Mouse (Mus musculus) stomach, postnatal 0 days (tissue): ENCODE data around the gene Ppfia2. TPM values are rescaled to one million over a fixed set of nuclear protein-coding genes. Genes with fewer than 3 reads are reported as not detected.

Experiments
- ATAC-seq: fragments of 200-750 bp; cut with Nextera tagmentation; 2 replicates; pipeline ENCODE4 v1.8.0; 2017; ENCODE audit not compliant: low FRiP score, low TSS enrichment
- DNase-seq: peaks from one replicate; pipeline ENCODE4 v3.0.0-alpha.2; 2016; ENCODE audit warnings: low spot score
- H3K27ac ChIP-seq: fragments of 300-500 bp; sonication (generic); replicated peaks from 2 replicates; pipeline ENCODE4 v1.5.1; 2014; ENCODE audit warnings: mild to moderate bottlenecking, control low read depth
- H3K27me3 ChIP-seq: fragments of 300-500 bp; sonication (generic); 2 replicates; pipeline ENCODE4 v1.6.1; 2014; ENCODE audit warnings: low read length; ENCODE audit not compliant: control insufficient read depth, insufficient read depth
- H3K36me3 ChIP-seq: fragments of 300-500 bp; sonication (generic); 2 replicates; pipeline ENCODE4 v1.6.1; 2014; ENCODE audit warnings: low read length, mixed read lengths; ENCODE audit not compliant: control insufficient read depth, insufficient read depth
- H3K4me1 ChIP-seq: fragments of 300-500 bp; sonication (generic); replicated peaks from 2 replicates; pipeline ENCODE4 v1.6.1; 2014; ENCODE audit warnings: antibody characterized with exemption; ENCODE audit not compliant: control insufficient read depth, insufficient read depth
- H3K4me2 ChIP-seq: fragments of 300-500 bp; sonication (generic); replicated peaks from 2 replicates; pipeline ENCODE4 v1.6.1; 2014; ENCODE audit warnings: low read depth, mild to moderate bottlenecking, control low read depth, moderate library complexity
- H3K4me3 ChIP-seq: fragments of 300-500 bp; sonication (generic); 2 replicates; pipeline ENCODE4 v1.5.1; 2014; ENCODE audit warnings: low read depth, low read length, control low read depth
- H3K9ac ChIP-seq: fragments of 300-500 bp; sonication (generic); 2 replicates; pipeline ENCODE4 v1.6.1; 2014; ENCODE audit warnings: mild to moderate bottlenecking, low read length, control low read depth, mixed read lengths
- H3K9me3 ChIP-seq: fragments of 300-500 bp; sonication (generic); 2 replicates; pipeline ENCODE4 v1.6.1; 2016; ENCODE audit warnings: low read length; ENCODE audit not compliant: control insufficient read depth
- CTCF ChIP-seq: IDR thresholded peaks from 2 replicates; pipeline ENCODE4 v1.5.1; 2016; ENCODE audit warnings: antibody characterized with exemption, low read depth, mild to moderate bottlenecking, moderate library complexity
- EP300 ChIP-seq: optimal IDR thresholded peaks from 2 replicates; pipeline ENCODE3; 2016; ENCODE audit warnings: antibody characterized with exemption
- WGBS: fragments of 180-500 bp; shearing (Covaris S2); extraction: QIAGEN DNeasy Blood & Tissue Kit; methylation state at CpG from one replicate; pipeline ENCODE4 v1.1.7; 2014; 5-methylcytosine and 5-hydroxymethylcytosine counted together
- polyA plus RNA-seq: library from polyadenylated mRNA; unstranded; fragments of >200 nt; fragmentation: Nextera tagmentation; extraction: Ambion mirVana; gene quantifications from 2 replicates; pipeline ENCODE4 v1.2.1, GENCODE M21; 2015

Gene Ppfia2
- 0.36 and 0.58 TPM in 2 replicates for polyA plus RNA-seq

DNA sequence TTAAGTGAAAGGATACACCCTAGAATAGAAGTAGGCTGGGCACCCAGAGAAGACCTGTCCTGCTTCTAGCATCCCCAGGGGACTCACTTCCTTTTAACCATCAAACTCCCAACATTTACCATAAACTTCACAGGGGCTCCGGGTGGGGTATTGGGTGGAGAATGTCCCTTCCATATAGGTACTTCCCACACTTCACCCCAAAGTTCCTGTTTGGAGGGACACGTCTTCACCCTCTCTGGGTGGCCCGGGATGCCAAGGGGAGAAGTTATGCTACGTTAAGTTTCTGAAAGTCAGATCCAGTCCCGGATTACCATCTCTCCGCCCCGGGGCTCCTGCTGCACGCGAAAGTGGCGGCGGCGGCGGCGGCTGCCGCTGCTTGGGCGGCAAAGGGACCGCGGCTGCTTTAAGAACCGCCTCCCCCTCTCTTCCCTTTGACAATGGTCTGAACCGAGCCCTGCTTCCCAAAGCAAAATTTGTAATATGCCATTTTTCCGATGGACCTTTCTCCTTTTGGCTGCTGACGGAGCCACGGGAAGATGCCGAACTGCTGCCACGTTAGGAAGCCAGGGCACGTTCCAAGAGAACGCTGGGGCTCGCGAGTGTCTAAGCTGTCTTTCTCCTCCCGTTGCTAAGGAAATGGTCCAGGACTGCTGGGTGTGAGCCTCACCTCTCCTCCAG is at the start of gene Ppfia2:
Gene Ppfia2, plus strand, starts transcription at position 485 of the 678 bp plus-strand sequence.
- H3K4me3 ChIP-seq = peak within 1 kb of the TSS; percentile 49
- H3K27ac ChIP-seq = no peak within 1 kb of the TSS
- H3K36me3 ChIP-seq = no peaks in the 10 kb centered on the region
- H3K9ac ChIP-seq = 0 out of 2 replicates have a peak within 1 kb of the TSS, but pooled peaks have one; percentile 4
- under 1% methylated on average over 30 of the region's 30 CpGs for WGBS
- TF ChIP-seq EP300 (no peak), CTCF (no peak)
- no peaks in the 10 kb centered on the region; the same call in 1 of the 2 replicates for H3K27me3 ChIP-seq
- H3K9me3 ChIP-seq = no peaks in the 10 kb centered on the region
- peak within 1 kb of the TSS; percentile 62 for H3K4me2 ChIP-seq
- peak; percentile 26; the same call in 1 of the 2 replicates for ATAC-seq
- no peaks in the 10 kb centered on the region for H3K4me1 ChIP-seq
- peak; percentile 19 for DNase-seq

DNA sequence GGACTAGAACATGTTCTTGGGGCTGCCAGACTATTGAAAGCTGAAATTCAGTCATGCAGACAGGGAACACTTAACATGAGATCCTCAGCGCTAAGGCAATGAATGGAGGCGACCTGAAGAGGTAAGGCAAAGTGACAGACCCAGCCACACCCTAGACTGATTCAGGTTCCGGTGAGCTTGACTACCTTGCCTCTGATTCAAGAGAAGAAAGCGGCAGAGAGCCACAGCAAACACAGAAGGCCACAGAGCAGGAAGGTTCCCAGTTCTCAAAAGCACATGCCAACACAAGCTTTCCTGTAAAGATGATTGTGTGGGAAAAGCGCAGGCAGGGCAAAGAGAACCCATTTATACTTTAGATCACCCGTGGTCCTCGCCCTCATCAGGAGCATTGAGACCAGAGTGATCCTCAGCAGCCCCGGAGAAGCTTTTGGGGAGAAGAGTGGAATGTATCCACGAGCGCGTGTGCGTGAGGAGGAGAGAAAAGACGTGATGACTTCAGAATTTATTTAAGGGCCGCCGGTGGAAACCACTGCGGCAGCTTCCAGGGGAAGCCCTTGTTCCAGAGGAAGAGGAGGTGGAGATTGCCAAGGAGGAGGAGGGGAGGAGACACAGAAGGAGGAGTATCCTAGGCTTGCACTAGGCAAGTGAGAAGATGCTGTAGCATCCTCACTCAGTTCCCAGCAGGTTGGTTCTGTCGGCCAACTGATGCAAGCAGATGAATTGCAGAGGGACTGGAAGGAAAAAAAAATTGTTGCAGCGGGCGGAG is 1.0 kb upstream of the Ppfia2 start:
- no peaks in the 10 kb centered on the region for H3K4me1 ChIP-seq
- H3K4me3 ChIP-seq = peak overlapping the region; percentile 49; the same call in 1 of the 2 replicates
- no peaks in the 10 kb centered on the region; the same call in 1 of the 2 replicates for H3K27me3 ChIP-seq
- no peak overlapping the region for H3K27ac ChIP-seq
- 2% methylated on average over 19 of the region's 19 CpGs for WGBS
- no peak for TF ChIP-seq EP300
- no peak for TF ChIP-seq CTCF
- H3K9me3 ChIP-seq = no peaks in the 10 kb centered on the region
- H3K36me3 ChIP-seq = no peaks in the 10 kb centered on the region
- no peak for DNase-seq
- no peak for ATAC-seq
- peak overlapping the region; percentile 62 for H3K4me2 ChIP-seq
- no peak overlapping the region for H3K9ac ChIP-seq

DNA sequence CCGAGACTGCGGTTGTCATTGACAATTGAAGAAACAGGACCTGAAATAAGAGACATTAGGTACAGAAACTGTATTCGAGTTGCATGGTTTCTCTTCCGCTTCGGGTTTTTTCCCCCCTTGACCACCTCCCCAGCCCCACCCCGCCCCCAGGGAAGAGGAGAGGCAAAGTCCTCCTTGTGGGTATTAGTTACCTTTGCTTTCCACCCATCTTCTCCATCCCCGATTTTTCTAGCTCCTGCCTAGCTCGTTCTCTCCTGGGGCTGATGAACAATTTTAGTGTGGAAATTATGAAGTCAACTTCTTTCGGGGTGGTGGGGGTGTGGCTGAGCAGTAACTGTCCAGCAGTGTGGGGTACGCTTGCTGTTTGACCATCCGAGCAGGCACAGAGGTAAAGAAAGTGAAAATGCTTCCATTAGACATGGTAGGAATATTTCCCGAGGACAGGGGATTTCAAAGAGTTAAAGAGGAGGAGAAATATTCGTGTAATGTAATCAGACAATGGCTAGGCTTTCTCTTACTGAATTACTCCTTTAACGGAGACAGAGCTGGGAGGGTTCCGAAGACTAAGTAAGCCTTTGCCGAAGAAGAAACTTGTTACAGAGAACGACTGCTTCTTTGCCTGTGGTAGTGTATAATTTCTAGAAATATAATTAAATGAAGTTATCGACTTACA is 530 bp downstream of the Ppfia2 start:
- H3K27ac ChIP-seq = no peak overlapping the region
- no peaks in the 10 kb centered on the region for H3K36me3 ChIP-seq
- no peak for DNase-seq
- H3K4me2 ChIP-seq = peak overlapping the region; percentile 62
- H3K4me1 ChIP-seq = no peaks in the 10 kb centered on the region
- TF ChIP-seq EP300 = no peak
- 0 out of 2 replicates have a peak overlapping the region, but pooled peaks have one; percentile 4 for H3K9ac ChIP-seq
- H3K4me3 ChIP-seq = peak overlapping the region; percentile 49
- H3K27me3 ChIP-seq = no peaks in the 10 kb centered on the region; the same call in 1 of the 2 replicates
- WGBS = 7% methylated on average over 18 of the region's 18 CpGs
- H3K9me3 ChIP-seq = no peaks in the 10 kb centered on the region
- no peak for ATAC-seq

DNA sequence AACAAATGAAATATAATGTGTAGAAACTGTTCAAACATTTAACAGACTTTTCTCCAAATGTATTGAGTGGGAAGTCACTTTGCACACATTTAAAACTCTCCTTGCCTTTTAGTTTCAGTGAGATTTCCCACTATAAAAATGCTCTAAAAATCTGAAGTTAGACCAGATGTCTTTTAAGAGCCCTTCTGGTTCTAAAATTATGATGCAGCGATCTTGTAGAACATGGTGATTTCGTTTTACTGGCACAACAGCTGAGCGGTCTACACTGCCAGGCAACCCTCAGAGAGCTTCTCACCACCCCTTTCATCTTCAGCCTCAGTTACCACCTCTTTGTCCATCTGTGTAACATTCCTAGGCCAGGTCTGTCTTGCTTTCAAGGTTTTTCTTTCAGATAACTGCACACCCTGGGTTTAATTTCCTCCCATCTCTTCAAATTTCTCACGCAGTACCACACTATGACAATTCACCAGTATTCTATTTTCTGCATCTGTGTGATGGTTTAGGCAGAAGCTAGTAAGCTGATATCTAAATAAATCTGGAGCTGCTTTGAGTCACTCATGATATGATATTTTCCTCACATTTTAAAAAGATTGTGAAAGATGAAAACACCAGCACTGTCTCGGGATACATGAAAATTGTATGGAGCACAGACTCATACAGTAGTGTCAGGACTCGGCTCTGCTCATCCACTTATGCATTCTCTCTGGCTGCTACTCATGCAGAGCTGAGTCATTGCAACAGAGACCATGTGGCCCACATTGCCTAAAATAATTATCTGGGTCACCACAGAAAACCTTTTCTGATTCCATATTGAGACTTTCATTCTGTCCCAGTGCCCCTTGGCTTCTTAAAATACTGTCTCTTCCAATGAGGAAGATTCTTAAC is 39.4 kb downstream of the Ppfia2 start:
- Histone ChIP-seq H3K4me2 (no peak overlapping the region), H3K4me3 (no peak overlapping the region), H3K36me3 (no peaks in the 10 kb centered on the region), H3K4me1 (no peaks in the 10 kb centered on the region), H3K9ac (no peak overlapping the region), H3K27me3 (no peaks in the 10 kb centered on the region), H3K9me3 (no peaks in the 10 kb centered on the region), H3K27ac (no peak overlapping the region)
- ATAC-seq = no peak
- TF ChIP-seq EP300 = no peak
- no peak for TF ChIP-seq CTCF
- no peak for DNase-seq
- WGBS = 75% methylated on average over 6 of the region's 6 CpGs

DNA sequence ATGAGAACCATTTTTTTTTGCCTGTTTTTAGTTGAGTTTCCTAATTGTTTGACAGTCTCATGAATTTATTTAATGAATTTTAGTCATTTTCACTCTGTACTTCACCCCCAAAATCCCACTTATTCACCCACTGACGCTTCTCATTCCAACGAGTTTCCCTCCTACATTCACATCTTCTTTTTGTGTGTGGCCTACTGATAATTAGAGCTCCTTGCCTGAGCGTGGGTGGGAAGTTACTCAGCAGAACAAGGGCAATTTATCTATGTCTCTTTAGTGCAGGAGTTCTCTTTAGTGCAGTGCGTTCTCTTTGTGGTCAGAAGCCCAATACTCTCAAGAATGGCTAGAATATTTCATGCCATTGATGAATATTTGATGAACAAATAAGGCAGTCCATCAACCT is 95.9 kb downstream of the Ppfia2 start:
- TF ChIP-seq EP300 = no peak
- no peaks in the 10 kb centered on the region for H3K9me3 ChIP-seq
- no peak overlapping the region for H3K4me2 ChIP-seq
- ATAC-seq = no peak
- no peaks in the 10 kb centered on the region for H3K4me1 ChIP-seq
- no peak for DNase-seq
- no peaks in the 10 kb centered on the region for H3K36me3 ChIP-seq
- H3K9ac ChIP-seq = no peak overlapping the region
- no peak overlapping the region for H3K4me3 ChIP-seq
- 38% methylated on average over 4 of the region's 4 CpGs for WGBS
- no peak overlapping the region for H3K27ac ChIP-seq
- H3K27me3 ChIP-seq = no peaks in the 10 kb centered on the region
